Mouse (Mus musculus): ENCODE results near the gene Tepsin.

Gene Tepsin

GRCm38 (mm10) chr11:120098588-120099511, at the start of gene Tepsin, which contains the start of gene Ndufaf8:
Gene Tepsin, minus strand, starts transcription at chr11:120098731.
Gene Ndufaf8, plus strand, starts transcription at chr11:120098928.
- DNase-seq, result peak; percentile 95

GRCm38 (mm10) chr11:120143708-120144497, 45.4 kb upstream of the Tepsin start:
- no peak for DNase-seq

- DNase-seq, result no peak
Observed at GRCm38 (mm10) chr11:120142601-120143051, 44.1 kb upstream of the Tepsin start.

- no peak for DNase-seq
Observed at GRCm38 (mm10) chr11:120140255-120140654, 41.7 kb upstream of the Tepsin start.

GRCm38 (mm10) chr11:120139309-120139731, 40.8 kb upstream of the Tepsin start:
- no peak for DNase-seq

- no peak for DNase-seq
Observed at GRCm38 (mm10) chr11:120137625-120138004, 39.1 kb upstream of the Tepsin start.

- peak; percentile 18 for DNase-seq
Observed at GRCm38 (mm10) chr11:120136796-120137624, 38.5 kb upstream of the Tepsin start.

- no peak for DNase-seq
Observed at GRCm38 (mm10) chr11:120136195-120136594, 37.7 kb upstream of the Tepsin start.

- no peak for DNase-seq
Observed at GRCm38 (mm10) chr11:120134847-120135530, 36.5 kb upstream of the Tepsin start.

- DNase-seq, result no peak
Observed at GRCm38 (mm10) chr11:120134148-120134547, 35.6 kb upstream of the Tepsin start.

- DNase-seq, result no peak
Observed at GRCm38 (mm10) chr11:120129281-120129680, 30.8 kb upstream of the Tepsin start.

- DNase-seq, result no peak
Observed at GRCm38 (mm10) chr11:120126845-120127244, 28.3 kb upstream of the Tepsin start.

GRCm38 (mm10) chr11:120122126-120122525, 23.6 kb upstream of the Tepsin start:
- DNase-seq, result no peak

GRCm38 (mm10) chr11:120120642-120121420, 22.3 kb upstream of the Tepsin start:
- peak; percentile 84 for DNase-seq

GRCm38 (mm10) chr11:120119936-120120541, 21.5 kb upstream of the Tepsin start:
- no peak for DNase-seq

- DNase-seq, result no peak
Observed at GRCm38 (mm10) chr11:120119108-120119507, 20.6 kb upstream of the Tepsin start.

GRCm38 (mm10) chr11:120117626-120118025, 19.1 kb upstream of the Tepsin start:
- DNase-seq, result no peak

GRCm38 (mm10) chr11:120114488-120115215, 16.1 kb upstream of the Tepsin start:
- DNase-seq, result no peak

- DNase-seq, result no peak
Observed at GRCm38 (mm10) chr11:120112136-120112535, 13.6 kb upstream of the Tepsin start.

GRCm38 (mm10) chr11:120111033-120111432, 12.5 kb upstream of the Tepsin start:
- DNase-seq, result peak; percentile 72

Data from right cerebral cortex, postnatal 4 days (tissue).